Mouse (Mus musculus) left cerebral cortex, postnatal 36 days (tissue): ENCODE results near the gene Ube2r2. TPM values are rescaled to one million over a fixed set of nuclear protein-coding genes. Genes with fewer than 3 reads are reported as not detected.
A peak's percentile ranks its signal among the peaks of the same experiment; 100 is the strongest.

ENCODE experiments used
- DNase-seq, 2 experiments: peaks; one replicate each; pipeline ENCODE4 v3.0.0; 2021 to 2022; ENCODE audit warnings: low spot score in 2 of 2, mixed read lengths in 1 of 2
- intact Hi-C: fragments of 180-260 bp; cut with DNase I; formaldehyde crosslinking; loops from one replicate; pipeline ENCODE4 v1.15.1; 2025
- total RNA-seq, 2 experiments: library from RNA; stranded (reverse); gene quantifications; 2 replicates each; pipeline ENCODE4 v1.2.3; 2021

Gene Ube2r2
- 10 to 100 TPM; 78.0 to 80.2 TPM for total RNA-seq

DNA sequence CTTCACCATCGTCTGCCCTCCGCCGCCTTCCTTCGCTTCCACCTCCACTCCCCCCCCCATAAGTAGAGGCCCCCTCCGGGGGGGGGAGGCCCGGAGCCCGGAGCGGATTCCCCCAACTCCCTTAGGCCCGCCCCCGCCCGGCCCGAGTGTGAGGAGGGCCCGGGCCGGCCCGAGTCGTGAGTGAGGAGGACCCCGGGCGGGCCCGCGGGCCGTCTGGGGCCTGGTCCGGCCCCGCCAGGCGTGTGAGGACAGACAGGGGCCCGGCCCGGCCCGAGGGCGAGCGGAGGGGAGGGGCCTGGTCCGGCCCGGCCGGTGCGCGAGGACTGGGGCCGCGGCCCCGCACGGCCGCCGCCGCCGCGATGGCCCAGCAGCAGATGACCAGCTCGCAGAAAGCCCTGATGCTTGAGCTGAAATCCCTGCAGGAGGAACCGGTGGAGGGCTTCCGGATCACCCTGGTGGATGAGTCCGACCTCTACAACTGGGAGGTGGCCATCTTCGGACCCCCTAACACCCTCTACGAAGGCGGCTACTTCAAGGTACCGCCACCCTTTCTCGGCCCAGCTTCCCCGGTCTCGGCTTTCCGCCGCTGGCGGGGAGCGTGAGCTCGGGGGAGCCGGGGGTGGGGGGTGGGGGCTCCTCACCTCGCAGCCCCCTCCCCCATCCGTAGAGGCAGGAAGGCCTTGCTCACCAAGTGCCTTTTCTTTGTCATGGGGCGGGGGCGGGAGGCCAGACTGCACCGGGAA is at the start of gene Ube2r2:
TSS of gene Ube2r2 (plus strand) at position 33 of the 743 bp plus-strand sequence.
- DNase-seq = peak; percentile 49 to 60
- intact Hi-C loops = loop anchor here (2.0 to 5.0 kb wide), 2 partner anchors 31 to 141 kb away; partner anchors contain the start of gene Ubap2

- intact Hi-C loops = no loop called here
- DNase-seq = no peak
Measured at GRCm38 (mm10) chr4:41086947-41087346, 48.6 kb upstream of the Ube2r2 start.

GRCm38 (mm10) chr4:41087459-41088298 is 47.9 kb upstream of the Ube2r2 start:
- DNase-seq = no peak
- intact Hi-C loops = no loop called here

- DNase-seq = no peak
- intact Hi-C loops = no loop called here
Measured at GRCm38 (mm10) chr4:41089189-41089588, 46.4 kb upstream of the Ube2r2 start.

GRCm38 (mm10) chr4:41089705-41090104 is 45.8 kb upstream of the Ube2r2 start:
- DNase-seq = no peak
- intact Hi-C loops = no loop called here

DNA sequence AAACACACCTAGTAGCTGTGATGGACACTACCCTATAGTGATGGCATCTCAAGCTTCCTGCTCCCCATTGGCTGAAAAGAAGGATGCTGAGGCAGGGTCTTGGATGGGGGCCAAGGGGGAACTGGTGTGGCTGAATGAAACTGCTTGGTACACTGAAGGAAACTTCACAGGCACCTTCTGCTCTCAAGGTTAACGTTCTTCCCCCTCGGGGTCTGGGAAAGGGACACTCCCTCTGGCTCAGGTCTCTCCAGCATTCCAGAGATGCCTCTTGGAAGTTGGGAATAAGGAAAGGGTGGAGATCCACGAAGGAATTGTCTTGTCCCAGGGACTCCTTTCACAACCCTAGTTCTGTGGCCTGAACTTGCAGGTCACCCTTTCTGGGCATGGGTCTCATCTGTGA is 44.2 kb upstream of the Ube2r2 start:
- DNase-seq = no peak
- intact Hi-C loops = no loop called here

- intact Hi-C loops = no loop called here
- no peak for DNase-seq
Measured at GRCm38 (mm10) chr4:41092958-41093357, 42.6 kb upstream of the Ube2r2 start.

DNA sequence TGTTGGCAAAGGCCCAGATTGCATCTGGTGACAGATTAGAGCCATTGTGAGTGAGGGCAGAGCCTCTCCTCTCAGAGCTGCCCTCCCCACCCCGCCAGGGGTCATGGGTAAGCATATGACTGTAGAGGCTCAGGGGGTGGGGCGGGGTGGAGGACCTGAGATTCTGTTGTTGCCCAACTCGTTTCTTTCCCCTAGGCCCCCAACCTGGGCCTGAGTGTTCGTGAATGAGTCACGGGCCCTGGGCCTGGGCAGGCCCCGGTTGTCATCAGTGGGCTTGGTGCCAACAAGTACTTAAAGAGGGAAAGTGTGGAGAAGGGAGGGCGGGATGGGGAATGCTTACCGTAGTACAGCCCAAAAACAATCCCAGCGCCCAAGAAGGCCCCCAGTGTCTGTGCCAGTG is 41.2 kb upstream of the Ube2r2 start:
- no peak for DNase-seq

GRCm38 (mm10) chr4:41096169-41096568 is 39.4 kb upstream of the Ube2r2 start:
- DNase-seq = no peak
- intact Hi-C loops = no loop called here

More for the DNA sequence above, 41.2 kb upstream of the Ube2r2 start:
- intact Hi-C loops = no loop called here

DNA sequence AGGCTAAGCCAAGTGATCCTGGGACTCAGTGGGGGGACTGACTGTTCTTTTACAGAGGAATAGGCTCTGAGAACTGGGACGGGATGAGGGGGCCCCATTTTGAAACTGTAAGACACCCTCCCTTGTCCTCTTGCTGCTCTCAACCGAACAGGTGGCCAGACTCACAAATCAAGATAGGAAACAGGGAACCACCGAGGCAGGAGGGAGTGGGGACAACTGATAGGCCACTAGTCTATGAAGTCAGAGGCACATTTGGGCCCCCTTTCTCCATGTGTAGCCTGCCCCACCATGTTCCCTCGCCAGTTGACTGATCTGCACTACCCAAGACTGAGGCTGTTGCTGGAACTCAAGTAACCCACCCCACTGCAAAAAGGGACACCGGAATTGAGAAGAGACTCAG is 38.7 kb upstream of the Ube2r2 start:
- intact Hi-C loops = no loop called here
- DNase-seq = no peak

- intact Hi-C loops = no loop called here
- DNase-seq = no peak
Measured at GRCm38 (mm10) chr4:41097381-41097780, 38.2 kb upstream of the Ube2r2 start.

- DNase-seq = no peak
- intact Hi-C loops = no loop called here
Measured at GRCm38 (mm10) chr4:41097871-41098576, 37.5 kb upstream of the Ube2r2 start, which contains the start of gene Aqp3. Aqp3 (minus strand) TSS chr4:41098183.

- intact Hi-C loops = no loop called here
Measured at GRCm38 (mm10) chr4:41098577-41098951, 37.0 kb upstream of the Ube2r2 start.

GRCm38 (mm10) chr4:41100986-41101385 is 34.6 kb upstream of the Ube2r2 start:
- DNase-seq = no peak
- intact Hi-C loops = no loop called here

More at GRCm38 (mm10) chr4:41098577-41098951, 37.0 kb upstream of the Ube2r2 start:
- no peak for DNase-seq

GRCm38 (mm10) chr4:41102901-41103300 is 32.6 kb upstream of the Ube2r2 start:
- DNase-seq = no peak
- intact Hi-C loops = no loop called here

DNA sequence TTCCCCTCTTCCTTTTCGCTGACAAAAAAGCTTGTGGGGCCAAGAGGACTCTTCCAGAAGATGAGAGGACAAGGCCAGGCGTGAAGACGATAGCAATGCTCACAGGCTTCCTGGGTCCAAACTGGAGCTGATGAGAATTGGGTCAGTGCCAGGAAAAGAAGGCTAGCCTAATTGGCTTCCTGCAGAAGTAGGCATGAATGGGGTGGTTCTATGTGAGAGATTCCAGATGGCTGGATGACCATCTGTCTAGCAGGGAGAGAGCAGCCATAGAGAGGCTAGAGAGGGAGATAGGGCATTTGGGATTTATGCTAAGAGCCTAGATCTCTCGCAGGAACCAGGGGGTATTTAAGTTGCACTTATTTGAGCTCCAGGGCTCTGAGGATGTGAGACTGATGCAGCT is 28.1 kb upstream of the Ube2r2 start:
- intact Hi-C loops = no loop called here

DNA sequence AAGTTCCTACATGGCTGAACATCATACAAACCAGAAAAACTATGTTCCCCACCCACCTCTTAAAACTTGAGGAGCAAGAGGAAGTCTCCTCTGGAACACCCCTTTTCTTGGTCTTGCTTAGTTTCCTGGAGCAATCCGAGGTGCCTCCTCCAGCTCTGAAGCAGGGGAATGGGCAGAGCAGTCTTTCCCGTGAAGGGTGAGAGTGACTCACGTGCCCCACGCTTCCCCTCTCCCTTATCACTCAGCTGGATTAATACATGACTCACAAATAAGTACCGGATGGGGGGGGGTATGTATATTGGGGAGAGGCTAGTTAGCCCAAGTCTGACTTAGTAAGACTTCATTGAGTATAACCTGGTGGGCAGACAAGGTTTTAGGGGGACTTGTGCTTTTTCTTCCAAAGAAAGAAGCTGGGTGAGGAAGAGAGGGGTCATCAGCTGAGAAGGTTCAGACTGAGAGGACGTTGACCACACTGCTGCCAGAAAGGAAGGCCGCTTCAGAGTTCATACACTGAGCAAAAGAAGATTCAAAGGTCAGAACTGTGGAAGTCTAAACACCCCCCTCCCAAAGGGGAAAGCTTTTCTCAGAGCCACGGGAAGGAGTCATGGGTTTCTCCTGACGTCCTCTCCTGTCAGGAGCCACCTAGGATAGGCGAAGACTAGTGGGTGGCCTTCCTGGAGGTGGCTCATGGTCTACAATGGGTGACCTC is 26.7 kb upstream of the Ube2r2 start:
- intact Hi-C loops = no loop called here
- DNase-seq = no peak

More for the DNA sequence above, 28.1 kb upstream of the Ube2r2 start:
- DNase-seq = no peak

GRCm38 (mm10) chr4:41114358-41115070 is 21.0 kb upstream of the Ube2r2 start:
- no peak for DNase-seq
- intact Hi-C loops = no loop called here

GRCm38 (mm10) chr4:41115074-41115473 is 20.5 kb upstream of the Ube2r2 start:
- intact Hi-C loops = no loop called here

More at GRCm38 (mm10) chr4:41115074-41115473, 20.5 kb upstream of the Ube2r2 start:
- no peak for DNase-seq
